ENCODE assay signal across 8 mouse cellular contexts in the genomic region with DNA sequence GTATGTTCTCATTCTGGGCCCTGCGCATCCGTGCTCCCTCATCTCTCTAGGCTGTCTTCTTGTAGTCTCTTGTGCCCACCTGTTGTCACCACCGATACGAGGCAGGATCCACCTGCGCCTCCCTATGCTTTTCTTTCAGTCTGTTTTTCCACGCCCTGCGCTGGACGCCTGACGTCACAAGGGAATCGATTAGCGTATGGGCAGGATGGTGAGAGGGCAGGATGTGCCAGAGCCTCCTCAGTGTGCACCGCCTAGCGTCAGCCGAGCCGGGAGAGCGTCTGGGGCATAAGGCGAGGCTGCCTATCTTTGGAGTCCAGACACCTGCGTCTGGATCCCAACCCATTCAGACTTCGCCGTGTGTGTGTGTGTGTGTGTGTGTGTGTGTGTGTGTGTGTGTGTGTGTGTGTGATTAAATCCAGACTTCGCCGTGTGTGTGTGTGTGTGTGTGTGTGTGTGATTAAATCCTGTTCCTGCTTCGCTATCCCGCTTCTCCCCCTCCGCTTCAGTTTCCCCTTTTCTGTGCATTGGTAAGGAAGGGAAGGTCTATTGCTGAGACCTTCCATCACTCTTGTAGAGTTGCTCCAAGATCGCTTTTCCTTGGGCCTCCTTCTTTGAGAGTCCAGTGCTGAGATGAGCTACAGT. TPM values are rescaled to one million over a fixed set of nuclear protein-coding genes. Genes with fewer than 3 reads are reported as not detected.
A peak's percentile ranks its signal among the peaks of the same experiment; 100 is the strongest.
DNase-seq lines count a peak whose midpoint lies in the region; ATAC-seq and TF ChIP-seq lines count a peak whose summit lies in the region.

No protein-coding gene starts in this region.

- no peak for TF ChIP-seq EP300 in liver, postnatal 0 days (IDR thresholded peaks at IDR 0.05; ENCODE audit: low read depth)

- H3K4me1 ChIP-seq in brown adipose tissue, adult 24 weeks (ENCODE audit: control insufficient read depth, insufficient read depth, insufficient read length, low read length): no peaks in the 10 kb centered on the region
- peaks cover 12% of the 10 kb centered on the region for H3K4me1 ChIP-seq in forebrain, embryonic 15.5 days
- H3K4me1 ChIP-seq in liver, postnatal 0 days (ENCODE audit: insufficient read depth): peaks cover 6% of the 10 kb centered on the region; the same call in 1 of the 2 replicates

- peaks cover 33% of the 10 kb centered on the region for H3K27me3 ChIP-seq in forebrain, embryonic 15.5 days
- peaks cover 29% of the 10 kb centered on the region for H3K27me3 ChIP-seq in liver, postnatal 0 days (ENCODE audit: insufficient read depth, low read length)

- H3K9ac ChIP-seq in forebrain, embryonic 15.5 days (replicated peaks): peak overlapping the region; percentile 55
- H3K9ac ChIP-seq in liver, postnatal 0 days (replicated peaks): no peak overlapping the region; the same call in 1 of the 2 replicates

- 4% methylated on average over 26 of the region's 26 CpGs for WGBS in forebrain, embryonic 15.5 days
- 7% methylated on average over 26 of the region's 26 CpGs for WGBS in liver, postnatal 0 days (ENCODE audit: insufficient replicate concordance)

- peak overlapping the region; percentile 53 for H3K4me3 ChIP-seq in brown adipose tissue, adult 24 weeks (ENCODE audit: insufficient read depth, low read depth, low read length)
- peak overlapping the region; percentile 64 for H3K4me3 ChIP-seq in forebrain, embryonic 15.5 days
- H3K4me3 ChIP-seq in liver, postnatal 0 days (ENCODE audit: low read depth, low read length): peak overlapping the region; percentile 58

- peak overlapping the region; percentile 93 for H3K4me2 ChIP-seq in forebrain, embryonic 15.5 days (replicated peaks)
- peak overlapping the region; percentile 96 for H3K4me2 ChIP-seq in liver, postnatal 0 days (ENCODE audit: low read depth, low read length)

- DNase-seq in kidney, postnatal 10 days: peak; percentile 44
- DNase-seq in kidney, postnatal 14 days: no peak
- DNase-seq in layer of hippocampus, adult 8-10 months (ENCODE audit: low spot score in 2 of 2): peak; percentile 85 to 86
- peak; percentile 68 for DNase-seq in liver, postnatal 0 days
- DNase-seq in right cerebral cortex, postnatal 10 days (ENCODE audit: low spot score in 2 of 2): peak; percentile 86 to 89
- no peak for DNase-seq in urinary bladder, postnatal 36 days (ENCODE audit: low spot score in 2 of 2)

- no peaks in the 10 kb centered on the region for H3K36me3 ChIP-seq in forebrain, embryonic 15.5 days
- H3K36me3 ChIP-seq in liver, postnatal 0 days (replicated peaks; ENCODE audit: insufficient read depth, low read length): no peaks in the 10 kb centered on the region

- H3K27ac ChIP-seq in brown adipose tissue, adult 24 weeks (replicated peaks; ENCODE audit: low read depth, low read length): no peak overlapping the region
- H3K27ac ChIP-seq in forebrain, embryonic 15.5 days (replicated peaks): peak overlapping the region; percentile 76
- no peak overlapping the region for H3K27ac ChIP-seq in liver, postnatal 0 days (ENCODE audit: low read depth)

- H3K9me3 ChIP-seq in forebrain, embryonic 15.5 days: no peaks in the 10 kb centered on the region
- no peaks in the 10 kb centered on the region for H3K9me3 ChIP-seq in liver, postnatal 0 days (ENCODE audit: low read length)

- peak; percentile 54 for ATAC-seq in forebrain, embryonic 15.5 days (replicated peaks)
- peak; percentile 80 for ATAC-seq in liver, postnatal 0 days

- TF ChIP-seq CTCF in liver, postnatal 0 days (IDR thresholded peaks at IDR 0.05; ENCODE audit: low read depth): peak; percentile 23; the same call in 1 of the 2 replicates

RNA-seq across cellular contexts. Expression of a gene that starts 0.6 kb away (rescaled TPM):
- polyA plus RNA-seq in brown adipose tissue, adult 24 weeks (2012; ENCODE audit: insufficient read depth, insufficient read length, missing spikeins): 4.6 and 7.5 TPM in 2 replicates
- 8.5 and 9.1 TPM in 2 replicates for polyA plus RNA-seq in forebrain, embryonic 15.5 days (2015; fragmentation: Nextera tagmentation; extraction: Ambion mirVana)
- total RNA-seq in layer of hippocampus, adult 8-10 months (2022): 100 to 1,000 TPM; 114 to 158 (median 135) TPM
- polyA plus RNA-seq in liver, postnatal 0 days (2015; fragmentation: Nextera tagmentation; extraction: Ambion mirVana): 0.33 and 0.45 TPM in 2 replicates

RNA-seq across cellular contexts. Expression of a gene that starts 17.3 kb away (rescaled TPM):
- 16.6 and 17.9 TPM in 2 replicates for polyA plus RNA-seq in brown adipose tissue, adult 24 weeks (2012; ENCODE audit: insufficient read depth, insufficient read length, missing spikeins)
- polyA plus RNA-seq in forebrain, embryonic 15.5 days (2015; fragmentation: Nextera tagmentation; extraction: Ambion mirVana): 1.5 and 1.9 TPM in 2 replicates
- total RNA-seq in layer of hippocampus, adult 8-10 months (2022): 1 to 10 TPM; 1.9 to 3.8 (median 3.1) TPM
- polyA plus RNA-seq in liver, postnatal 0 days (2015; fragmentation: Nextera tagmentation; extraction: Ambion mirVana): 3.4 and 3.5 TPM in 2 replicates

Comparison
In these comparisons a context has a peak if more than half of its experiments do, and no peak if none do; other contexts are left out.
1. DNase-seq: peak in kidney, postnatal 10 days (single experiment), layer of hippocampus, adult 8-10 months (2 of 2), liver, postnatal 0 days (single experiment) and right cerebral cortex, postnatal 10 days (2 of 2); none in kidney, postnatal 14 days (single experiment) and urinary bladder, postnatal 36 days (0 of 2).
2. Peak in every context shown above with its lines, with median percentiles within 50 percentile points of each other: H3K4me3 ChIP-seq.